Mouse (Mus musculus): ENCODE results near the gene Apba2.

Apba2 gene

DNA sequence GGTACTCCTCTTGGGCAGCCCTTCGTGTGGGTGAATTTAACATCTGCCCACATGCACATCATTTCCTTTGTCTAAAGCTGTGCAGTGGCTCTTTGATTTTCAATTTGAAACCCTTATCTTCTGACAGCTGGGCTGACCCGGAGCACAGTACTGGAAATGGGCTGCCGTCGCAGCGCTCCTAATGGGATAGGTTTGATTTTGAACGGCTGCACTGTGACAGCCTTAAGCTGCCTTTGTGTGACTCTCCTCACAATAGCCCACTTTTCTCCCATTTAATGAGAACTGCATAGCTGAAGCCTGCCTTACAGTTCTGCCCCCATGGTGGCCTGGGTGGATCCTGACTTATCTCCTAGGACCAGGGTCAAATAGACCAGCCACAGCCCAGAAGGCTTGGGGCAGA is 31.9 kb downstream of the Apba2 start:
- DNase-seq, result peak; percentile 74

DNA sequence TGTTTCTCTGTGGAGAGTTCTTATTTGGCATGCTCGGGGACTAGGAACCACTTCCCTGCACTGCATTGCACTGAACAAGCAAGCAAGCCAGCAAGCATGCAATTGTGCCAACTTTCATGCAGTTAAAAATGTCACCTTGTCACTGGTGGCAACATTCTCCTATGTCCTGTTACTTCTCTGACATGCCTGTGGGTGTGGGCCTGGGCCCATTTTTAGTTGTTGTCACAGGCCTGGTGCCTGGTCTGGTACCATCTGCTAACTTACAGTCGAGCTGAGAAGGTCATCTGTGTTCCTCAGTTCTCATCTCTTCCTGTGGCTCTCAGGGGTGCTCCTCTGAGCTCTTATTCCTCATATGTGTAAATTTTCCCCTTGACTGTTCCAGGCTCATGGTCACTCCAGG is 33.8 kb downstream of the Apba2 start:
- no peak for DNase-seq

DNA sequence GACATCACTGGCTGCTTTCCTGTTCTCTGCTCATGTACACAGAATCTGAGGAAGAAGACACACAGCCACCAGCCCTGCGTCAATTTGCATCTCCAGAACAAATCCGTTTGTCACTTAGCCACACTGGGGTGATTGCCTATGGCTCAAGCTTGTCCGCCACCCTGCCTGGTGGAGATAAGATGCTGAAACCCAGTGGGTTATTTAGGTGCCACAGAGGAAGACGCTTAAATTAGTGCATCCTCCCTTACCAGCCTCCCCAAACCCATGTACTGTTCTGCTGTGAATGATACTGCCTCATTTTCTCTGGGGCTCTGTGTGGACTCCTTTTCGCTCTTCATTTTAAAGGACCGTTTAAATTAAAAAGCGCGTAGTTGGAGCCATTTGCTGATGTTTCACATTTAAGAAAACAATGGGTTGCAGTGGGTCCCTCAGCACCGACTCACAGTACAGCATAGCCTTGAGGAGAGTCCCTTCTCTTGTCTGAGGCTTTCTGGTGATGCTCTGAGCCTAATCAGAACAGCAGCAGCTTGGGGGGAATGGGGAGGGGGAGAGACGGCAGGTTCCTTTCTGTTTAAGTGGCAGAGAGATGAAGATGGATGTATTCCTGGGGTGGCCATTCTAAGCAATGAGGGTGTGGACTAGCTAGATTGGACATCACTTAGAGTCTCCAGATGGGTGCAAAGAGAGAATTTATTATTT is 38.1 kb downstream of the Apba2 start:
- DNase-seq, result no peak

DNA sequence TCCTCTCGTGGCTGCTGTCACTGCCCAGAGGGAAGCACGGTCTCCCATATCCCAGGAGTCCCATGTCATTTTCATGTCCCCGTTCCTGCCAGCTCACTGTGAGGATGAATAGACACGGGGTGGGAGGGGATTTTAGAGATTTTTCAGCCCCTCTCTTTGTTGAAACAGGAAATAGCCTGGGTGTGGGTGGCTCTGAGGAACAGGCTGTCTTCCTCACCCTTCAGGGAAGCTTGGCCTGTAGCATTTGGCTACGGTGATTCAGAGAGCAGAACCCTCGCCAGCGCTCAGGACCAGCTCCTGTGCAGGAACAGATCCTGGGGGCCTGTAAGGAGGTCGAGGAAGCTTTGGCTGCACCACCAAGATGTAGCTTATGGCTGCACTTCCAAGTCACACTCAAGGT is 45.3 kb downstream of the Apba2 start:
- DNase-seq, result no peak

DNA sequence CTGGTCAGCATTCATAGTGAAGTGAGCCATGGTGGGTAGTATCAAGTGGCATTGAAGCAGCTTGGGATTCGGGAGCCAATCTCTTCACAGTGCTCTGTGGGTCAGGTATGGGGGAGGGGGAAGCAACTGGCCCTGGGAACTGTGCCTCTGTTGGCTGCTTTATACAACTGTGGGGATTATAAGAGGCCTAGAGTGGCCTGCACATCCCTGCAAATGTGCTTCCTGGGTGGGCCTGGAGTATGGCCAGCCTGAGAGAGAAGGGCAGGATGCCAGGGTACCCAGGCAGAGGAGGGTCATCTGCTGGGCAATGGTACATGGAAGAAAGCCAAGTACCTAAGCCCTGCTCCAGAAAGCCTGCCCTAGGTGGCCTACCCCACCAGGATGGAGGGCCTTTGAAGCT is 49.4 kb downstream of the Apba2 start:
- DNase-seq, result peak; percentile 62

DNA sequence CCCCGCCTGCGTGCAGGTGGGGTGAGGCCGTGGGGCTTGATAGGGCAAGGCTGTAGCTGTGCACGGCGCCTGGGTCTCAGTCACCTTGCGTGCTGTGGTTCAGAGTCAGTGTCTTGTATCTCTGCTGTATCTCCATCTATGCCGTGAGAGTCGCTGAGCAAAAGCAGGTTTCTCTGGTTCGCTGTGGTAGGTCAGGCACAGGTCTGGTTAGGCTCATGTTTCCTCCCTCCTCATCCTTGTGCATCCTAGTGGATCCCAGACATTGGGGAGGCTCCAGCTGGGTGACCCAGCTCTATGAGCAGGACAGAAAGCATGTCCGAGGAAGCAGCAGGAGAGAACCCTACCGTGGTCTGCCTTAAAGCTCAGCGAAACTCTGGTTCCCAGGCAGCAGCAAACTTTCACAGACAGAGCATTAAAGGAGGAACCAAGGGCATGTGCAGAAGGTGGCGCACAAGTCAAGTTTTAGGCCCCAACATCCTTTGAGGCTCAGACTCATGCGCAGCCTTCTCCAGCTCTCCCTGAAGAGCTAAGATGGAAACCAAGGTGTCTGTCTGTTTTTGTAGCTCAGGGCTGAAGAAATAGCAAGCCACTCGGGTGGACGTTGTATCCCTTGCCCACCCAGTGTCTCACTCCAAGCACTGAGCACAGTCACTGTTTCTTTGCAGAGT is 51.2 kb downstream of the Apba2 start:
- DNase-seq, result peak; percentile 61

- DNase-seq, result no peak
Measured at GRCm38 (mm10) chr7:64561711-64562498, 60.4 kb downstream of the Apba2 start.

DNA sequence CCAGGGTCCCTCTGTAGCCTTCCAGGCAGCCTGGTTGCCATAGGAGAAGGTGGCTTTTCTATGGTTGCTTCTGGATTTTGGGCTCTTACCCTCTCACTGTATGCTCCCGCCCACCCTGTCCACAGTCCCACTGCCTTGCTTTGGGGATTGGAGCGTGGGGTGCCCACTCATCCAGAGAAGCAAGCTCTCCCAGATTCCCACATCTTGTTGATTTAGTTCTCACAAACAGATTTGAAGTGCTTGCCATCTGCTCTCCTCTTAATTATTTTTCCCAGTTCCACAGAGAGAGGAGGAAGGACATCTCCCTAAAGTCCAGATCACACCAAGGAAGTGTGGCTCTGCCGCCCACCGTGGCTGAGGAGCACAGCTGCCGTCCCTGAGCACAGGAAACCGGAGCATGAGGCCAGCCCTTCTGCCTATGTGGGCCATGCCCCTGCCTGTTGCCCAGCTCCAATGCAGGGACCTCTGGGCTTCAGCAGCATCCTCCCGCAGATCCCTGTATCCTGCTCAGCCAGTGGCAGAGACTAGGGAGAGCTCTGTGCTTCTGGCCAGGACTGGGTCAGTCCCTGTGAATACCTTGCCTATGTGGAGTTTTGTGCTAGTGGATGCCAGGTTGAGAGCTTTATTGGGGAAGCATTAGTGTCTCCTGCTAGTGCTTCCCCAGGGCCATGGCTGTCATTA is 63.5 kb downstream of the Apba2 start:
- DNase-seq, result no peak

DNA sequence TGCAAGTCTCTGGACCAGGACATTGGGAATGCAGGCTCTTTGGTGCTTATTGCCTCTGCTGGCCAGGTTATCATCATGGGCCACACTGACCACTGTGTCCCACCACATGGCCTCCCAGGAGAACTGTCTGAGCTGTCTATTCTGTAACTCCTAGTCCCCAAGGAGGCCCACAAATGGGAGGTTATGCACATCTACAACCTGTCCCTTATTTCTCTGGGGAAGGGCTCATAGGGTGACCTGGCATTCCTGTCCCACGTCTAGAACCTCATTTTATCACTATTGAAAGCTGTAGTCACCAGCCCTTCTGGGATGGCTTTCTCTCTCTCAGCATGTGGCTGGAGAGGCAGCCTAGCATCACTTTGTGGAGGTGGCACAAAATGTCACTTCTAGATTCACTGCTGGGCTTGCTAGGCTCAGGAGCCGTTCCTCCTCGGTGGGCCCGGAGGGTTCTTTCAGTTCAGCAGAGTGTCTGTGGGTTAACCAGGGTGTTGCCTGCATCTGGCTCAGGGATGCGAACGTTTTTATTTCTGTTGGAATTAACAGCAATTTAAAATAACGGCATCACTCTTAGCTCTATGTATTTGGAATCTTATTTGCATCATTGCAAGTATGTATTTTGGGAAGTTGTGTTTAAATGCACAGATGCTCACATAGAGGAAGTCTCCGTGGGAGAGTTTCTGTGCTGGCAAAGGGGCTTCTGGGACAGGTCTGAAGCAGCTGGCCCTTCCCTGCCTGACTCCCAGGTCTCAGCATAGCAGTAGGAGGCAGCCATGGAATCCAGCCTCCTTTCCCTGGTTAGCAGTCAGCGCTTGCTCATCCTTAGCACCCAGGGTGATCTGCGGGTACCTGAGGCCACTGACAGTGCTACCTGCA is 65.1 kb downstream of the Apba2 start:
- DNase-seq, result no peak

GRCm38 (mm10) chr7:64568722-64569121 is 67.2 kb downstream of the Apba2 start:
- no peak for DNase-seq

- DNase-seq, result no peak
Measured at GRCm38 (mm10) chr7:64569676-64570075, 68.2 kb downstream of the Apba2 start.

GRCm38 (mm10) chr7:64570914-64571313 is 69.4 kb downstream of the Apba2 start:
- peak; percentile 92 for DNase-seq

DNA sequence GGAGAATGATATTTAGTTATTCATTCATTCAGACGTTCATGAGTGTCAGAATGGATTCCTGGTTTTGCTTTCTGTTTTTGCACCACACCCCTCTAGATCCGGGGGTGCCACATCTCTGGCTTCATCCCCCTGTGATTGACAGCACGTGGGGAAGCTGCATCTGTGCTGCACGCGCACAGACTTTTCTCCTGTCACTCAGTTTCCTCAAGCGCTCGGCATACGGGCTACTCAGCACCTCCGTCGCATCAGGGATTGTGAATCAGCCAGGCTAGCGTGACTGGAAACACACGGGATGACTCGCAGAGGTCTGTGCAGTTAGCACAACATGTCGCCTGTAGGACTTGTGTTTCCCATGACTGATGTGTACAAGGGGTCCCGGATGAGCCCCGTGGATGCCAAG is 72.6 kb downstream of the Apba2 start:
- DNase-seq, result no peak

GRCm38 (mm10) chr7:64576519-64576951 is 75.0 kb downstream of the Apba2 start:
- DNase-seq, result peak; percentile 88

GRCm38 (mm10) chr7:64578176-64578575 is 76.7 kb downstream of the Apba2 start:
- no peak for DNase-seq

DNA sequence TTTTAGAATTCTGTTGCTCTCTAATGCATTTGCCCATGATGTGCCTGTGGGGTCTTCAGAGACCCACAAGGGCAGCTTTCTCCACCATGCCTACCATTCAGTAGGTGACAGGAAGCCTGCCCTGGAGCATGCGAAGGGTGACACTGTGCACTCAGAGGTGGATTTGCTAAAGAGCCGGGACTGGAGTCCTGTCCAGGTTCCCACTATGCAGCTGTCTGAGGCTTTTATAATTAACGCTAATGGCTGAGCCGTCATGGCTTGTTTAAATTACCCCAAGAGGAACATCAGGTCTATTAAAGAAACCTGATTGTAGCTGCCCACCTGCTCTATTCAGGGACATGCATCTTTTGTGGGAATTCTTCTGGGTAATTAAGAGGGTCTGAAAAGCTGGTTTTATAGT is 78.4 kb downstream of the Apba2 start:
- DNase-seq, result no peak

- DNase-seq, result no peak
Measured at GRCm38 (mm10) chr7:64580293-64580692, 78.8 kb downstream of the Apba2 start.

DNA sequence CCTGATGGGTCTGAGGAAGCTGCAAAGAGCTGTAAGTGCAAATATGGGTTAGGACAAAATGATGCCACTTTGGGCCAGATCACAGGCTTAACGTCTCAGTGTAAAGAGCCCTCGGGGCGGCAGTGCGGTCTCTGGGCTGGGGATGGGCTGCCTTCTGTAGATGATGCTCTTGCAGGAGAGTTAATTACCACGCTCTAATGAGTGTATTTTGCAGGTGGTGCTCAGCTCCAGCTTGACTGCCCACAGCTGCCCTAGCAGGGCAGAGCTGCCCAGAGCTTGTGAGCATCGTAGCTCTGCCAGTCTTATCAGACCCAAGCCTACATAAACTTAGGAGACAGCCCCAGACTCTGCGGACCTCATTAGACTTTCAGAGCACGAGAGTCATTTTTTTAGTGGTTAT is 80.9 kb downstream of the Apba2 start:
- DNase-seq, result no peak

DNA sequence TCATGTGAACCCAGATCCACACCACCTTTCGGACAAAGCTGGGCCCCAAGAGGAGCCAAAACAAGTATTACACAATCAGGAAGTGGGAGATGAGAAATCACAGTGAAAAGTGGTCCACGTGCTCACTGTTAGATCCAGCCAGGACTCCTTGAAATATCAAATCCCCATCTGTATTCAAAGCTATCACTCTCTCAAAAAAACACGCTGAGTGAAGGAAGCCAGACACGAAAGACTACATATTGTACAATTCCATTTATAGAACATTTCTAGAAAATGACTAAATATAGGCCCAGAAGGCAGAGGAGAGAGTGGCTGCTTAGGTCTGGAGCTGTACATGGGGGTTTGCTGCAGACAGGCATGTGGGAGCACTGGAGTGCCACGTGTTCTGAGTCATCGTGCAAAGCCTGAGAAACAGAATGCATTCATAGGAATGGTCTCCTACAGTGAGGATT is 82.2 kb downstream of the Apba2 start:
- peak; percentile 93 for DNase-seq

- no peak for DNase-seq
Measured at GRCm38 (mm10) chr7:64586133-64586532, 84.6 kb downstream of the Apba2 start.

DNA sequence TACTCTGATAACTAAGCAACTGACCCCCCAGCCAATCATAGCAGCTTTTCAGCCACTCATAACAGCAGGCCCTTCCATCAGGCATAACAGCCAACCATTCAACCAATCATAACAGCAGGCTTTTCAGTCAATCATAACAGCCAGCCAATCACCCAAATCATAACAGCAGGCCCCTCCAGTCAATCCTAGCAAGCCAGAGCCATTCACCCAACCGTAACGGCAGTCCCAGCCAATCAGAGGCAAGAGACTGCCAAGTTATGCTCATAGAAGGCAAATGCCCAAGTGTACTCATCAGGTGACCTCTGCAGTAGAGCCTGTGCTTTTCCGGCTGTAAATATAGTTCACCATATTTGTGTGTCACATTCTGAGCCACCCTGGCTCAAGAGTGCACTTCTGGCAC is 85.1 kb downstream of the Apba2 start:
- no peak for DNase-seq

Measured in heart, adult 11 months (tissue).